Mouse (Mus musculus): ENCODE data around the gene Lmbr1l. TPM values are rescaled to one million over a fixed set of nuclear protein-coding genes. Genes with fewer than 3 reads are reported as not detected.
"Not testable (repeated sequence)": the region's sequence is repeated elsewhere in the genome, so short reads cannot be mapped to it uniquely, and the experiment has no call there.

The Lmbr1l gene
- polyA plus RNA-seq, 1 experiment from 2014 or later = 25.3 TPM

GRCm38 (mm10) chr15:98951122-98952062 is 33.4 kb upstream of the Lmbr1l start:
- Histone ChIP-seq H3K4me1 (peaks cover 44% of the 10 kb centered on the region), H3K27ac (peak overlapping the region; percentile 98; the same call in 1 of the 2 replicates), H3K36me3 (replicated peaks) (peaks cover 28% of the 10 kb centered on the region), H3K4me3 (peak overlapping the region; percentile 91)
- H3K9me3 ChIP-seq; DNase-seq (ENCODE audit: extremely low spot score, low spot score); H3K27me3 ChIP-seq (ENCODE audit: poor library complexity, severe bottlenecking): not testable (repeated sequence)
- 92% methylated on average over 11 of the region's 15 CpGs for WGBS

DNA sequence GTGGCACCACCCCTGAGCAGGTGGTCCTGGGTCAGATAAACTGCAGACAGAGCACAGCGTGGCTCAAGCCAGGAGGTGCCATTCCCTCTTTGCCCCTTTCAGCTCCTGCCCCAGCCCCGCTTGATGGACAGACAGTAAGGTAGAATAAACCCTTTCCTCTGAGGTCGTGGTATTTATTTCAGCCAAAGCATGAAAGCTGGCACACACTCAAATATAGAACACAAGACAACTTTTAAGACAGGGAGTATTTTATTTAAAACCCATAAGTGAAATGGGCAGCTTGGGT is 31.5 kb upstream of the Lmbr1l start:
- 71% methylated on average over 3 of the region's 3 CpGs for WGBS
- no peak overlapping the region for H3K27ac ChIP-seq
- H3K27me3 ChIP-seq (ENCODE audit: poor library complexity, severe bottlenecking) = no peaks in the 10 kb centered on the region
- H3K4me1 ChIP-seq = peaks cover 25% of the 10 kb centered on the region
- H3K36me3 ChIP-seq (replicated peaks) = peaks cover 35% of the 10 kb centered on the region
- H3K4me3 ChIP-seq = peak overlapping the region; percentile 19; the same call in 1 of the 2 replicates
- DNase-seq (ENCODE audit: extremely low spot score, low spot score) = no peak
- peaks cover 4% of the 10 kb centered on the region; the same call in 1 of the 2 replicates for H3K9me3 ChIP-seq

DNA sequence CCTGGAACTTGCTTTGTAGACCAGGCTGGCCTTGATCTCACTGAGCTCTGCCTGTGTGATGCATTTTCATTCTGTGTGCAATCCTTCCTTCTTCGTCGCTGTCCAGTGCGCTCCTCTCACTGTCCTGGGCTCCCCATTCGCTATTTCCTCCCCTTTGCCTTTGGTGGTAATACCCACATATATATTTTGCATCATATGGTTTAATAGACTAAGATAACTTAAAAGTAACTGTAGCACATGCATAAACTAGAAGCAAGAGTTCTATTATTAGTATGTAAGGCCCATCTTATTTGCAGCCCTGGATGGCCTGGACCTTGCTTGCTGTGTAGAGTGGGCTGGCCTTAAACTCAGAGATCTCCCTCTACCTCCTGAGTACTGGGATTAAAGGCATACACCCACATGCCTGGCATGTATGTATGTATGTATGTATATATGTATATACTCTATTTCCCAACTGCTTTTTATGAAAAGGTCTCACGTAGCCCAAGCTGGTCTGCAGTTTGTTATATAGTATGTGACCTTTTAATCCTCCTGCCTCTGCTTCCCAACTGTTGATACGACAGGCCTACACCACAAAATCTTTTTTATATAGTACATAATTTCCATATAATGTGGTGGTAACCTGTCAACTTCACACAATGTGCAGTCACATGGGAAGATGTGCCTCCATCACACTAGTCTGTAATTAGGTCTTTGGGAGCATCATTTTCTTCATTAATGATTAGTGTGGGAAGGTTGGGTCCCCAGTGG is 31.0 kb upstream of the Lmbr1l start:
- H3K4me1 ChIP-seq = peaks cover 20% of the 10 kb centered on the region
- H3K36me3 ChIP-seq (replicated peaks) = peaks cover 40% of the 10 kb centered on the region
- no peak for DNase-seq (ENCODE audit: extremely low spot score, low spot score)
- WGBS = 89% methylated on average over 6 of the region's 6 CpGs
- H3K4me3 ChIP-seq = peak overlapping the region; percentile 19; the same call in 1 of the 2 replicates
- peaks cover 6% of the 10 kb centered on the region; the same call in 1 of the 2 replicates for H3K9me3 ChIP-seq
- H3K27me3 ChIP-seq (ENCODE audit: poor library complexity, severe bottlenecking) = no peaks in the 10 kb centered on the region
- no peak overlapping the region for H3K27ac ChIP-seq

GRCm38 (mm10) chr15:98948382-98948781 is 30.4 kb upstream of the Lmbr1l start:
- H3K27ac ChIP-seq = no peak overlapping the region
- no peak for DNase-seq (ENCODE audit: extremely low spot score, low spot score)
- H3K4me3 ChIP-seq = no peak overlapping the region
- H3K27me3 ChIP-seq (ENCODE audit: poor library complexity, severe bottlenecking) = no peaks in the 10 kb centered on the region
- peaks cover 14% of the 10 kb centered on the region for H3K4me1 ChIP-seq
- peaks cover 6% of the 10 kb centered on the region; the same call in 1 of the 2 replicates for H3K9me3 ChIP-seq
- peaks cover 41% of the 10 kb centered on the region for H3K36me3 ChIP-seq (replicated peaks)

GRCm38 (mm10) chr15:98947884-98948283 is 29.9 kb upstream of the Lmbr1l start:
- DNase-seq (ENCODE audit: extremely low spot score, low spot score) = no peak
- WGBS = 61% methylated on average over 3 of the region's 3 CpGs

DNA sequence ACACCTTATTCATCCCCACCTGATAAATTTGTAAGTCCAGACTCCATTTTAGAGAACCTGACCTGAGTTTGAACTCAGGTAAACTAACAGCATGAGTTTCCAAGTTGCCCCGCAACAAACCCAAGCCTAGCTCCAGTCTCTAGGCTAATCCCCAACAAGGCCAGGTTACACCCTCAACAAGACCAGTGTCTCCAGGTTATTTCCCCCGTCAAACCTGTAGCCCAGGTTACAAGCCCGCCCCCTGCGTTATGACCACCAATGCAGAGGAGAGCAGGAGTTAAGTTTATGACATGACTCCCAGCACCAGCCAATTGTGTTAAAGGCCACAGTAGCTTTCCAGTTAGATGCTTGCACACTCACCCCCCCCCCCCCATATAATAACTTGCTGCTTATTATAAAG is 25.1 kb upstream of the Lmbr1l start:
- H3K36me3 ChIP-seq (replicated peaks) = peaks cover 13% of the 10 kb centered on the region
- H3K27me3 ChIP-seq (ENCODE audit: poor library complexity, severe bottlenecking) = no peaks in the 10 kb centered on the region
- H3K9me3 ChIP-seq = peaks cover 6% of the 10 kb centered on the region; the same call in 1 of the 2 replicates
- DNase-seq (ENCODE audit: extremely low spot score, low spot score) = no peak
- no peak overlapping the region for H3K27ac ChIP-seq
- WGBS = 76% methylated on average over 4 of the region's 4 CpGs
- no peak overlapping the region for H3K4me3 ChIP-seq
- H3K4me1 ChIP-seq = peaks cover 8% of the 10 kb centered on the region

More at GRCm38 (mm10) chr15:98947884-98948283, 29.9 kb upstream of the Lmbr1l start:
- Histone ChIP-seq H3K27ac (no peak overlapping the region), H3K9me3 (peaks cover 6% of the 10 kb centered on the region; the same call in 1 of the 2 replicates), H3K4me1 (peaks cover 14% of the 10 kb centered on the region), H3K4me3 (no peak overlapping the region), H3K36me3 (replicated peaks) (peaks cover 41% of the 10 kb centered on the region), H3K27me3 (ENCODE audit: poor library complexity, severe bottlenecking) (no peaks in the 10 kb centered on the region)

GRCm38 (mm10) chr15:98942081-98942480 is 24.1 kb upstream of the Lmbr1l start:
- Histone ChIP-seq H3K27me3 (ENCODE audit: poor library complexity, severe bottlenecking) (no peaks in the 10 kb centered on the region), H3K27ac (no peak overlapping the region), H3K9me3 (peaks cover 6% of the 10 kb centered on the region; the same call in 1 of the 2 replicates), H3K36me3 (replicated peaks) (peaks cover 13% of the 10 kb centered on the region), H3K4me3 (no peak overlapping the region), H3K4me1 (peaks cover 4% of the 10 kb centered on the region)
- 92% methylated on average over 4 of the region's 4 CpGs for WGBS
- DNase-seq (ENCODE audit: extremely low spot score, low spot score) = no peak

DNA sequence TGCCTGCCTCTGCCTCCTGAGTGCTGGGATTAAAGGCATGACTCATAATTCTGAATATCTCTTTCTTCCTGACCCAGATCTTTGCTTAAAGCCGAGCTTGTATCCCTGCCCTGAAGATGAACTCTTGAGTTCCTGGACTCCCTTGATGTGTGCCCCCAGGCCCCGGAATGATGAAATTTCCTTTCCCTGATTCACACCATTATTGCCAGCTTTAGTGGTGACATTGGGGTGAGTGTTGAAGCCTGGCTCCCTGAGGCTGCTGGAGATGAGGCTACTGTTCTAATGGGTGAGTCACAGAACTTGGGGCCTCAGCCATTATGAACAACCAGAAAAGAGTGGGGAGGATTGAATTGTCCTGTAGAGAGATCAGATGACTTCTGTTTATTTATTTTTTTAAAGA is 23.5 kb upstream of the Lmbr1l start:
- H3K4me1 ChIP-seq = peaks cover 4% of the 10 kb centered on the region
- H3K36me3 ChIP-seq (replicated peaks) = peaks cover 13% of the 10 kb centered on the region
- H3K27me3 ChIP-seq (ENCODE audit: poor library complexity, severe bottlenecking) = no peaks in the 10 kb centered on the region
- WGBS = 87% methylated on average over 2 of the region's 2 CpGs
- H3K4me3 ChIP-seq = no peak overlapping the region
- no peak overlapping the region for H3K27ac ChIP-seq
- H3K9me3 ChIP-seq = peaks cover 6% of the 10 kb centered on the region; the same call in 1 of the 2 replicates
- DNase-seq (ENCODE audit: extremely low spot score, low spot score) = no peak

DNA sequence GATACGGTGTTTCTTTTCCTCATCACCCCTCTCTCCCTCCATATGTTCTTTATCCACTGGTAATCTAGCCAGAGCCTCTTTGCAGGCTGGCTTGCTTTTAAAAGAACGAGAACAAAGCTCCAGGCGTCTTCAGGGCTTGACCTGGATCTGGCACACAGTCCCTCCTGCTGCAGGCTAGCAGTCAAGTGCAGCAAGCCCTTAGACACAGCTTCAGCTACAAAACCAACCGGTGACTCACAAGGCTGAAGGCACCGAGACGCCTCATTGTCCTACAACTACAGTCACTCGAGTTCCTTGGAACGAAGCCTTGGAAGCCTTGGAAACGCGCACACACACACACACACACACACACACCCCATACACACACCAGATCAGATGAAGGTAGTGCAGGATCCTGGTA is 22.8 kb upstream of the Lmbr1l start:
- DNase-seq (ENCODE audit: extremely low spot score, low spot score) = no peak
- Histone ChIP-seq H3K4me3 (no peak overlapping the region), H3K36me3 (replicated peaks) (peaks cover 13% of the 10 kb centered on the region), H3K27ac (0 out of 2 replicates have a peak overlapping the region, but pooled peaks have one; percentile 4), H3K27me3 (ENCODE audit: poor library complexity, severe bottlenecking) (no peaks in the 10 kb centered on the region), H3K4me1 (peaks cover 10% of the 10 kb centered on the region), H3K9me3 (peaks cover 6% of the 10 kb centered on the region; the same call in 1 of the 2 replicates)
- WGBS = 74% methylated on average over 10 of the region's 10 CpGs

GRCm38 (mm10) chr15:98934217-98934839 is 16.3 kb upstream of the Lmbr1l start, which contains the start of gene Tuba1b:
TSS of gene Tuba1b (minus strand) at chr15:98934565.
- Histone ChIP-seq H3K4me1 (peaks cover 39% of the 10 kb centered on the region), H3K27me3 (ENCODE audit: poor library complexity, severe bottlenecking) (no peaks in the 10 kb centered on the region), H3K27ac (peak within 1 kb of the TSS; percentile 98), H3K36me3 (replicated peaks) (peaks cover 22% of the 10 kb centered on the region), H3K4me3 (peak within 1 kb of the TSS; percentile 73), H3K9me3 (no peaks in the 10 kb centered on the region)
- WGBS = under 1% methylated on average over 58 of the region's 58 CpGs
- peak; percentile 85 for DNase-seq (ENCODE audit: extremely low spot score, low spot score)

GRCm38 (mm10) chr15:98933833-98934216 is 15.8 kb upstream of the Lmbr1l start:
- WGBS = under 1% methylated on average over 35 of the region's 35 CpGs
- H3K27ac ChIP-seq = peak overlapping the region; percentile 98
- no peaks in the 10 kb centered on the region for H3K27me3 ChIP-seq (ENCODE audit: poor library complexity, severe bottlenecking)
- peak; percentile 95 for DNase-seq (ENCODE audit: extremely low spot score, low spot score)
- peaks cover 44% of the 10 kb centered on the region for H3K4me1 ChIP-seq
- H3K9me3 ChIP-seq = no peaks in the 10 kb centered on the region
- peaks cover 22% of the 10 kb centered on the region for H3K36me3 ChIP-seq (replicated peaks)
- peak overlapping the region; percentile 73 for H3K4me3 ChIP-seq

DNA sequence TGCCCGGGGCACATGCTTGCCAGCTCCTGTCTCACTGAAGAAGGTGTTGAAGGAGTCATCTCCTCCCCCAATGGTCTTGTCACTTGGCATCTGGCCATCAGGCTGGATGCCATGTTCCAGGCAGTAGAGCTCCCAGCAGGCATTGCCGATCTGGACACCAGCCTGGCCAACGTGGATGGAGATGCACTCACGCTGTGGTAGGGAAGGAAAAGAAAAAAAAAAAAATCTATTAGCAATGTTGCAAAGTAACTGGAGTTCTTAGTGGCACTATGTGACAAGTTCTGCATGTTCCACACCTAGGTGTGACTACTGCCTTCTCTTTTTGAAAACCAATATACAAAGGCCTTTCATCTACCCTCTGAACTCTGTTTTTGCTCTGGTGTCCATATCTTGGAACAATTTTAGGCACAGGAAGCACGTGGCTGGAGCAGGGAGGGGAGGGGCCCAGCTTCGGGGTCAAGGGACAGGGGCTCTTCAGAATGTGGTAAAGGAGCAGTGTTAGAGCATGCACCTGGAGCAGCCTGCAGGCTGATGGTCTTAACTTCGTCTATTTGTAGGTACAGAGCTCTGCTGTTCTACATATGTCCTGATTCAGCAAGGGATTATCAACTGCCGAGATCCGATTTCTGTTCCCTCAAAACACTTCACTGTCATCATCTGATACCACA is 15.1 kb upstream of the Lmbr1l start:
- H3K27ac ChIP-seq = peak overlapping the region; percentile 98
- not testable (repeated sequence) for H3K27me3 ChIP-seq (ENCODE audit: poor library complexity, severe bottlenecking); H3K9me3 ChIP-seq; DNase-seq (ENCODE audit: extremely low spot score, low spot score)
- peaks cover 49% of the 10 kb centered on the region for H3K4me1 ChIP-seq
- peak overlapping the region; percentile 73 for H3K4me3 ChIP-seq
- 26% methylated on average over 8 of the region's 9 CpGs for WGBS
- H3K36me3 ChIP-seq (replicated peaks) = peaks cover 22% of the 10 kb centered on the region

All from forebrain, embryonic 10.5 days (tissue).